Comparison of ENCODE assay signal across 29 mouse cellular contexts in the genomic region with DNA sequence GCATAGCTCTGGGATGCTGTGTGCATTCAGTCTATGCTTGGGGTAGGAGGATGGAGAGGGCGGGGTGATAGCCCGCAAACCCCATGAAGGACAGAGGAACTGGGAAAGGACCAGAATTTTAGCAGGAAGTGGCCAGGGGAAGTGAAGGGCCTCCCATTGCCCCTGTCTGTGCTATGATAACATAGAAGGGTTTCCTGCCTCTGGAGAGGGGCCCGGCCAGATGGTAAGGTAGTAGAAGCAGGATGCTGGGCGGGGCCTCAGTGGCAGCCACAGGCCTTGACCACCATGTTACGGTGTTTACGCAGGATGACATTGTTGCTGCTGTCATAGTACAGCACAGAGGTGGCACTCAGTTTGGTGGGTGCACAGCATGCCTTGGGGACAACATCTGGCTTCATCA. TPM values are rescaled to one million over a fixed set of nuclear protein-coding genes. Genes with fewer than 3 reads are reported as not detected.
DNase-seq lines count a peak whose midpoint lies in the region; ATAC-seq and TF ChIP-seq lines count a peak whose summit lies in the region.
"Had no signal": no experiment of that assay in that cellular context is flagged by ENCODE, and none has a peak within 500 bp of the region (broad histone marks: within the 10 kb centered on the region; RNA-seq: fewer than 3 reads in every experiment).

No protein-coding gene starts in this region.

- no peaks in the 10 kb centered on the region for H3K36me3 ChIP-seq in heart, embryonic 11.5 days (ENCODE audit: control insufficient read depth, insufficient read depth, low read length)
- peaks cover 0 to 7% of the 10 kb centered on the region in 2 experiments for H3K36me3 ChIP-seq in CH12.LX (replicated peaks in 1 of 2; ENCODE audit: control insufficient read depth in 1 of 2, insufficient read depth in 1 of 2, low read length in 1 of 2)
- H3K36me3 ChIP-seq in liver, embryonic 11.5 days (ENCODE audit: control insufficient read depth, insufficient read depth, low read length): no peaks in the 10 kb centered on the region
- H3K36me3 ChIP-seq: hindbrain, embryonic 13.5 days; intestine, embryonic 15.5 days; kidney, embryonic 15.5 days; limb, embryonic 15.5 days; midbrain, embryonic 12.5 days; neural tube, embryonic 12.5 days had no signal

- TF ChIP-seq POLR2A in CH12.LX (IDR thresholded peaks at IDR 0.05; ENCODE audit: low read depth, low read length): no peak

- H3K79me2 ChIP-seq in CH12.LX (replicated peaks; ENCODE audit: control insufficient read depth, extremely low read depth, insufficient read depth, poor library complexity, severe bottlenecking): no peaks in the 10 kb centered on the region

- dilution Hi-C loops in CH12.LX (cut with MboI; ENCODE audit: extremely low pct_ligation_motif_present, extremely low pct_unique_long_range_greater_than_20kb, low sequenced_read_pairs): no loop called here

- in situ Hi-C loops in CH12.LX (cut with MboI; ENCODE audit: low pct_ligation_motif_present, low pct_unique_long_range_greater_than_20kb, low sequenced_read_pairs): no loop called here

- DNase-seq in heart, postnatal 36 days: no peak
- DNase-seq in CH12.LX (ENCODE audit: extremely low read depth): no peak
- no peak for DNase-seq in liver, embryonic 11.5 days (ENCODE audit: low spot score)
- DNase-seq in spleen, adult 12 weeks (ENCODE audit: low spot score): no peak
- DNase-seq in frontal cortex, postnatal 36 days (ENCODE audit: low spot score in 2 of 2): no peak
- DNase-seq: adrenal gland, postnatal 25 days; cerebellum, adult 2 months; cerebellum, postnatal 36 days; gastrocnemius, postnatal 10 days; heart, adult 18-20 months; lung, postnatal 36 days; right cerebral cortex, adult 18-20 months; thymus, postnatal 4 days had no signal

- H3K27ac ChIP-seq in heart, embryonic 11.5 days (ENCODE audit: low read depth, low read length): no peak overlapping the region
- no peak overlapping the region for H3K27ac ChIP-seq in CH12.LX (ENCODE audit: insufficient read depth, low read depth)
- 0 out of 2 replicates have a peak overlapping the region, but pooled peaks have one; percentile 4 for H3K27ac ChIP-seq in liver, embryonic 11.5 days (ENCODE audit: low read depth, low read length)
- H3K27ac ChIP-seq: embryonic facial prominence, embryonic 10.5 days; forebrain, embryonic 13.5 days; hindbrain, embryonic 13.5 days; intestine, embryonic 15.5 days; kidney, embryonic 15.5 days; limb, embryonic 15.5 days; midbrain, embryonic 12.5 days; neural tube, embryonic 12.5 days had no signal

- 0 out of 2 replicates have a peak, but pooled peaks have one; percentile 33 for ATAC-seq in heart, embryonic 11.5 days (replicated peaks; ENCODE audit: insufficient number of reproducible peaks, low FRiP score, low TSS enrichment)
- ATAC-seq in liver, embryonic 11.5 days (replicated peaks; ENCODE audit: low FRiP score): peak; percentile 63
- ATAC-seq in megakaryocyte, adult 5-6 weeks (ENCODE audit: poor library complexity, severe bottlenecking): peak; percentile 85
- no peak for ATAC-seq in cerebellum, adult (ENCODE audit: insufficient number of reproducible peaks, low FRiP score, low TSS enrichment)
- ATAC-seq: forebrain, embryonic 13.5 days; intestine, embryonic 15.5 days had no signal

- 55% methylated on average over 6 of the region's 6 CpGs for WGBS in heart, embryonic 11.5 days (ENCODE audit: insufficient replicate concordance)
- WGBS in liver, embryonic 11.5 days: 49% methylated on average over 6 of the region's 6 CpGs

- intact Hi-C loops in heart, postnatal 36 days (cut with DNase I): no loop called here

- TF ChIP-seq CTCF in CH12.LX (conservative IDR thresholded peaks at IDR 0.05 in 1 of 2, IDR thresholded peaks at IDR 0.05 in 1 of 2; ENCODE audit: low read depth in 2 of 2, low read length in 2 of 2): no peak

- no peak overlapping the region for H3K4me3 ChIP-seq in heart, embryonic 11.5 days (ENCODE audit: low read depth, low read length)
- peak overlapping the region in 1 of 3 experiments; percentile 28 for H3K4me3 ChIP-seq in CH12.LX (replicated peaks in 1 of 3; ENCODE audit: low read depth in 2 of 3, low read length in 2 of 3, poor library complexity in 1 of 3)
- no peak overlapping the region for H3K4me3 ChIP-seq in liver, embryonic 11.5 days (ENCODE audit: low read depth, low read length)
- H3K4me3 ChIP-seq: embryonic facial prominence, embryonic 10.5 days; forebrain, embryonic 13.5 days; hindbrain, embryonic 13.5 days; intestine, embryonic 15.5 days; kidney, embryonic 15.5 days; limb, embryonic 15.5 days; midbrain, embryonic 12.5 days; neural tube, embryonic 12.5 days had no signal

- H3K9me3 ChIP-seq in heart, embryonic 11.5 days (replicated peaks; ENCODE audit: control insufficient read depth, low read length): no peaks in the 10 kb centered on the region
- peaks cover 4% of the 10 kb centered on the region for H3K9me3 ChIP-seq in CH12.LX (replicated peaks; ENCODE audit: low read length)
- no peaks in the 10 kb centered on the region for H3K9me3 ChIP-seq in liver, embryonic 11.5 days (ENCODE audit: control insufficient read depth, low read length)
- H3K9me3 ChIP-seq: forebrain, embryonic 13.5 days; hindbrain, embryonic 13.5 days; intestine, embryonic 15.5 days; kidney, embryonic 15.5 days; limb, embryonic 15.5 days; midbrain, embryonic 12.5 days; neural tube, embryonic 12.5 days had no signal

- H3K4me2 ChIP-seq in heart, embryonic 11.5 days: no peak overlapping the region
- H3K4me2 ChIP-seq in CH12.LX (ENCODE audit: insufficient read depth, low read depth, poor library complexity, severe bottlenecking): no peak overlapping the region; the same call in 1 of the 2 replicates
- H3K4me2 ChIP-seq in liver, embryonic 11.5 days: no peak overlapping the region
- H3K4me2 ChIP-seq: forebrain, embryonic 13.5 days; hindbrain, embryonic 13.5 days; intestine, embryonic 15.5 days; kidney, embryonic 15.5 days; limb, embryonic 15.5 days; midbrain, embryonic 12.5 days; neural tube, embryonic 12.5 days had no signal

- no peak for TF ChIP-seq EP300 in CH12.LX (IDR thresholded peaks at IDR 0.05; ENCODE audit: low read length)

- H3K27me3 ChIP-seq in heart, embryonic 11.5 days (ENCODE audit: control insufficient read depth, insufficient read depth, low read length): no peaks in the 10 kb centered on the region
- no peaks in the 10 kb centered on the region for H3K27me3 ChIP-seq in CH12.LX (replicated peaks)
- no peaks in the 10 kb centered on the region for H3K27me3 ChIP-seq in liver, embryonic 11.5 days (replicated peaks; ENCODE audit: control insufficient read depth, insufficient read depth, low read length)
- H3K27me3 ChIP-seq: forebrain, embryonic 13.5 days; hindbrain, embryonic 13.5 days; intestine, embryonic 15.5 days; kidney, embryonic 15.5 days; limb, embryonic 15.5 days; midbrain, embryonic 12.5 days; neural tube, embryonic 12.5 days had no signal

- H3K4me1 ChIP-seq in heart, embryonic 11.5 days (ENCODE audit: control insufficient read depth, insufficient read depth, low read length): peaks cover 7% of the 10 kb centered on the region; the same call in 1 of the 2 replicates
- peaks cover 33 to 79% of the 10 kb centered on the region in 2 experiments for H3K4me1 ChIP-seq in CH12.LX (ENCODE audit: control insufficient read depth in 1 of 2, insufficient read depth in 2 of 2)
- peaks cover 8% of the 10 kb centered on the region for H3K4me1 ChIP-seq in liver, embryonic 11.5 days (replicated peaks; ENCODE audit: control insufficient read depth, insufficient read depth, low read length)
- H3K4me1 ChIP-seq: forebrain, embryonic 13.5 days; hindbrain, embryonic 13.5 days; intestine, embryonic 15.5 days; kidney, embryonic 15.5 days; midbrain, embryonic 12.5 days; neural tube, embryonic 12.5 days had no signal

- TF ChIP-seq RAD21 in CH12.LX (IDR thresholded peaks at IDR 0.05; ENCODE audit: low read depth, low read length): no peak

- H3K9ac ChIP-seq in heart, embryonic 11.5 days (ENCODE audit: low read depth, low read length): no peak overlapping the region
- no peak overlapping the region for H3K9ac ChIP-seq in CH12.LX (ENCODE audit: insufficient read depth, low read depth)
- no peak overlapping the region for H3K9ac ChIP-seq in liver, embryonic 11.5 days (ENCODE audit: low read depth, low read length)
- H3K9ac ChIP-seq: forebrain, embryonic 13.5 days; hindbrain, embryonic 13.5 days; intestine, embryonic 15.5 days; kidney, embryonic 15.5 days; limb, embryonic 15.5 days; midbrain, embryonic 12.5 days; neural tube, embryonic 12.5 days had no signal

TF ChIP-seq in CH12.LX, 34 proteins besides CTCF, POLR2A, EP300 and RAD21 (continues in another document):
- TF ChIP-seq ZNF384 (IDR thresholded peaks at IDR 0.05; ENCODE audit: low read depth, low read length) (no peak), ZC3H11A (IDR thresholded peaks at IDR 0.05; ENCODE audit: low read depth, low read length) (no peak), JUND (conservative IDR thresholded peaks at IDR 0.05; ENCODE audit: low read depth, low read length) (no peak), ZKSCAN1 (IDR thresholded peaks at IDR 0.05; ENCODE audit: borderline replicate concordance, low read depth, low read length) (no peak)

RNA-seq across cellular contexts. Expression of gene Oxct2a, which starts 10.4 kb away (rescaled TPM):
- not detected in 2 replicates for polyA plus RNA-seq in heart, embryonic 11.5 days (2014; fragmentation: Nextera tagmentation; extraction: Ambion mirVana)
- not detected for total RNA-seq in heart, postnatal 36 days (2021)
- total RNA-seq in CH12.LX (2012; rRNA removed): 0.08 TPM in 2 replicates
- total RNA-seq in CH12.LX (2014; rRNA removed): not detected in 2 replicates
- polyA plus RNA-seq in CH12.LX (2012; ENCODE audit: insufficient read length, low read depth): 0.18 TPM in 1 of 2 replicates, not detected in the other
- 0.18 TPM in 1 of 2 replicates, not detected in the other for polyA plus RNA-seq in liver, embryonic 11.5 days (2014; fragmentation: Nextera tagmentation; extraction: Ambion mirVana)
- total RNA-seq in megakaryocyte, adult 5-6 weeks (2015): not detected in 2 replicates
- total RNA-seq in megakaryocyte, adult 5-6 weeks (2017): not detected in 2 replicates
- total RNA-seq: adrenal gland, postnatal 25 days; heart, adult 18-20 months; layer of hippocampus, postnatal 10 days; left cerebral cortex, postnatal 25 days; MEL had no signal
- polyA plus RNA-seq: cerebellum, adult 2 months; embryonic facial prominence, embryonic 10.5 days; forebrain, embryonic 13.5 days; frontal cortex, adult 2 months; heart, postnatal 0 days; hindbrain, embryonic 13.5 days; intestine, embryonic 15.5 days; kidney, embryonic 15.5 days; midbrain, embryonic 12.5 days; neural tube, embryonic 12.5 days had no signal

RNA-seq across cellular contexts. Expression of gene Bmp8a, which starts 30.0 kb away (rescaled TPM):
- 0.10 TPM in 1 of 2 replicates, not detected in the other for polyA plus RNA-seq in heart, embryonic 11.5 days (2014; fragmentation: Nextera tagmentation; extraction: Ambion mirVana)
- total RNA-seq in heart, postnatal 36 days (2021): under 1 TPM in 1 of 2 experiments, not detected in 1; 0.14 TPM
- 0.68 and 0.71 TPM in 2 replicates for total RNA-seq in CH12.LX (2012; rRNA removed)
- total RNA-seq in CH12.LX (2014; rRNA removed): 0.26 and 0.30 TPM in 2 replicates
- 0.76 and 0.86 TPM in 2 replicates for polyA plus RNA-seq in CH12.LX (2012; ENCODE audit: insufficient read length, low read depth)
- polyA plus RNA-seq in liver, embryonic 11.5 days (2014; fragmentation: Nextera tagmentation; extraction: Ambion mirVana): 0.42 and 0.63 TPM in 2 replicates
- not detected in 2 replicates for total RNA-seq in megakaryocyte, adult 5-6 weeks (2015)
- total RNA-seq in megakaryocyte, adult 5-6 weeks (2017): not detected in 2 replicates
- total RNA-seq: adrenal gland, postnatal 25 days; heart, adult 18-20 months; layer of hippocampus, postnatal 10 days had no signal
- polyA plus RNA-seq: embryonic facial prominence, embryonic 10.5 days; forebrain, embryonic 13.5 days; heart, postnatal 0 days had no signal

RNA-seq across cellular contexts. Expression of gene Pabpc4, which starts 50.9 kb away (rescaled TPM):
- polyA plus RNA-seq in heart, embryonic 11.5 days (2014; fragmentation: Nextera tagmentation; extraction: Ambion mirVana): 64.9 and 83.5 TPM in 2 replicates
- 100 to 1,000 TPM; 325 to 393 TPM for total RNA-seq in heart, postnatal 36 days (2021)
- total RNA-seq in CH12.LX (2012; rRNA removed) (318 and 326 TPM in 2 replicates), CH12.LX (2014; rRNA removed) (206 and 207 TPM in 2 replicates)
- polyA plus RNA-seq in CH12.LX (2012; ENCODE audit: insufficient read length, low read depth): 370 and 444 TPM in 2 replicates
- 119 and 147 TPM in 2 replicates for polyA plus RNA-seq in liver, embryonic 11.5 days (2014; fragmentation: Nextera tagmentation; extraction: Ambion mirVana)
- 29.1 and 32.3 TPM in 2 replicates for total RNA-seq in megakaryocyte, adult 5-6 weeks (2015)
- total RNA-seq in megakaryocyte, adult 5-6 weeks (2017): 30.1 and 34.8 TPM in 2 replicates

Comparison
In these comparisons a context has a peak if more than half of its experiments do, and no peak if none do; other contexts are left out.
1. RNA of gene Pabpc4, which starts 50.9 kb away (total RNA-seq): 325 to 393 TPM in heart, postnatal 36 days and 206 to 326 TPM in CH12.LX; 29.1 to 34.8 TPM in megakaryocyte, adult 5-6 weeks; every median in the first group is over 4 times any median in the second.